Mouse (Mus musculus) neural tube, embryonic 14.5 days (tissue): Measurements from ENCODE around the gene Hes7. TPM values are rescaled to one million over a fixed set of nuclear protein-coding genes. Genes with fewer than 3 reads are reported as not detected.

ENCODE experiments used
- ATAC-seq: fragments of 200-750 bp; cut with Nextera tagmentation; 2 replicates; pipeline ENCODE4 v1.8.0; 2017; ENCODE audit warnings: low read depth, mild to moderate bottlenecking, moderate TSS enrichment, moderate library complexity
- H3K27ac ChIP-seq: fragments of 300-500 bp; sonication (generic); 2 replicates; pipeline ENCODE4 v1.5.1; 2014; ENCODE audit warnings: low read depth, mild to moderate bottlenecking, control low read depth, low read length, moderate library complexity, mixed read lengths
- H3K27me3 ChIP-seq: fragments of 300-500 bp; sonication (generic); 2 replicates; pipeline ENCODE4 v1.6.1; 2014; ENCODE audit warnings: low read length; ENCODE audit not compliant: control insufficient read depth, insufficient read depth
- H3K36me3 ChIP-seq: fragments of 300-500 bp; sonication (generic); 2 replicates; pipeline ENCODE4 v1.6.1; 2014; ENCODE audit warnings: low read length, mixed read lengths; ENCODE audit not compliant: control insufficient read depth, insufficient read depth
- H3K4me1 ChIP-seq: fragments of 300-500 bp; sonication (generic); 2 replicates; pipeline ENCODE4 v1.6.1; 2014; ENCODE audit warnings: low read length; ENCODE audit not compliant: control insufficient read depth, insufficient read depth
- H3K4me2 ChIP-seq: fragments of 300-500 bp; sonication (generic); 2 replicates; pipeline ENCODE4 v1.6.1; 2014; ENCODE audit warnings: mild to moderate bottlenecking, low read depth, low read length, control low read depth
- H3K4me3 ChIP-seq: fragments of 300-500 bp; sonication (generic); 2 replicates; pipeline ENCODE4 v1.5.1; 2014; ENCODE audit warnings: low read depth, low read length, control low read depth, mixed read lengths
- H3K9ac ChIP-seq: fragments of 300-500 bp; sonication (generic); replicated peaks from 2 replicates; pipeline ENCODE4 v1.6.1; 2014; ENCODE audit warnings: low read depth, mild to moderate bottlenecking, control low read depth, low read length, mixed read lengths
- H3K9me3 ChIP-seq: fragments of 300-500 bp; sonication (generic); 2 replicates; pipeline ENCODE4 v1.6.1; 2016; ENCODE audit warnings: low read length; ENCODE audit not compliant: control insufficient read depth
- WGBS: fragments of 180-500 bp; shearing (Covaris S2); extraction: QIAGEN DNeasy Blood & Tissue Kit; methylation state at CpG from one replicate; pipeline ENCODE4 v1.1.7; 2014; 5-methylcytosine and 5-hydroxymethylcytosine counted together
- polyA plus RNA-seq: library from polyadenylated mRNA; unstranded; fragments of >200 nt; fragmentation: Nextera tagmentation; extraction: Ambion mirVana; gene quantifications from 2 replicates; pipeline ENCODE4 v1.2.1, GENCODE M21; 2014

The Hes7 gene
- polyA plus RNA-seq, 1 experiment from 2014 or later, result 0.52 TPM

DNA sequence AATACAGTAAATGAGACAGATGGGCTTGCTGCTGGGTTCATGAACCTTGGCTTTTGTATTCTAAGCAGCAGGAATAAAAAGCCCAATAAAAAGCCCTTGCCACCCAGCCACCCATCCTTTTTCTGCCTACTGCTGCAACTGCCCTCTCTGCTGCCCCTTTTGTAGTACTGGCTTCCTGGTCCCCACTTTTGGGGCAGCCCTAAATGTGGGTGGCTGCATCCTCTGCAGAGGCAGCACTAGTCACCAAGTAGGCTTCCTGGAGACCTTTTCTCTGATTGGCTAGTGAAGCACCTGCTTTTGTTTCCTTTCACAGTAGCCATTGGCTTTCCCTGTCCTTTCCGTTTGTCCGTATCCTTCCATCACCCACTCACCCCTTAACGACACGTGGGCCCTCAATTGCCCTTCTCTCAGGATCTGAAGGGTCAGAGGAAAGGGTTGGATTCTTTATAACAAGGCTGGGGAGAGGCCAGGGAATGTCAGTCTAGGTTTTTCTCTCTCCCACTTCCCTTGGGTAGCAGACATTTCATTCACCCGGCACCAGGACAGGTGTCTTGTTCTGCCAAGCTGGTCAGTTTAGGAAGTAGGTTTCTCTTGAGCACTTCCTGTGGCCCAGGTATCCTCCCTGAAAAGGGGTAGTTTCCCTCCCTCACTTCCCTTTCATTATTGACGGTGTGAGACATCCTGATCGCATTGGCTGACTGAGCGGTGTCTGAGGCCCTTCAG lies 22.0 kb upstream of the Hes7 start:
- H3K27me3 ChIP-seq, result no peaks in the 10 kb centered on the region
- H3K4me1 ChIP-seq, result peaks cover 29% of the 10 kb centered on the region
- H3K4me2 ChIP-seq, result peak overlapping the region; percentile 93
- WGBS, result 10% methylated on average over 8 of the region's 8 CpGs
- H3K36me3 ChIP-seq, result peaks cover 22% of the 10 kb centered on the region
- H3K4me3 ChIP-seq, result peak overlapping the region; percentile 48
- H3K27ac ChIP-seq, result peak overlapping the region; percentile 80; the same call in 1 of the 2 replicates
- no peaks in the 10 kb centered on the region for H3K9me3 ChIP-seq
- H3K9ac ChIP-seq, result 0 out of 2 replicates have a peak overlapping the region, but pooled peaks have one; percentile 71
- no peak for ATAC-seq

DNA sequence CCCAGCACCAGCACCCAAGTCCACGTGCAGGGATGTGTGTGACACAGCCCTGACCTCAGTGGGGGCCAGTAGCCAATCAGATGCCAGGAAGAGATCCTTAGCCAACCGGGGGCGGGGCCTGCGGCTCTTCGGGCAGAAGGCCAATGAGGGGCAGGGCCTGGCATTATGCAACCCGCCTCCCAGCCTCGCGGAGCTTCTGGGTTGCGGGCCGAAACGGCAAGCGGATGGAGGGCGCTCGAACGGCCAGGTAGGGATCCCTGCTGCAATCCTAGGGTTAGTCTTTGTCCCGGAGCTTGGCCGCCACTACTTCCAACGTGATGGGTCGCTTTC lies 21.5 kb upstream of the Hes7 start:
- Histone ChIP-seq H3K36me3 (peaks cover 27% of the 10 kb centered on the region), H3K27me3 (no peaks in the 10 kb centered on the region), H3K27ac (peak overlapping the region; percentile 76), H3K9me3 (no peaks in the 10 kb centered on the region), H3K4me1 (peaks cover 29% of the 10 kb centered on the region), H3K4me3 (peak overlapping the region; percentile 48), H3K4me2 (peak overlapping the region; percentile 93), H3K9ac (peak overlapping the region; percentile 71)
- WGBS, result 1% methylated on average over 19 of the region's 19 CpGs
- peak; percentile 7; the same call in 1 of the 2 replicates for ATAC-seq

DNA sequence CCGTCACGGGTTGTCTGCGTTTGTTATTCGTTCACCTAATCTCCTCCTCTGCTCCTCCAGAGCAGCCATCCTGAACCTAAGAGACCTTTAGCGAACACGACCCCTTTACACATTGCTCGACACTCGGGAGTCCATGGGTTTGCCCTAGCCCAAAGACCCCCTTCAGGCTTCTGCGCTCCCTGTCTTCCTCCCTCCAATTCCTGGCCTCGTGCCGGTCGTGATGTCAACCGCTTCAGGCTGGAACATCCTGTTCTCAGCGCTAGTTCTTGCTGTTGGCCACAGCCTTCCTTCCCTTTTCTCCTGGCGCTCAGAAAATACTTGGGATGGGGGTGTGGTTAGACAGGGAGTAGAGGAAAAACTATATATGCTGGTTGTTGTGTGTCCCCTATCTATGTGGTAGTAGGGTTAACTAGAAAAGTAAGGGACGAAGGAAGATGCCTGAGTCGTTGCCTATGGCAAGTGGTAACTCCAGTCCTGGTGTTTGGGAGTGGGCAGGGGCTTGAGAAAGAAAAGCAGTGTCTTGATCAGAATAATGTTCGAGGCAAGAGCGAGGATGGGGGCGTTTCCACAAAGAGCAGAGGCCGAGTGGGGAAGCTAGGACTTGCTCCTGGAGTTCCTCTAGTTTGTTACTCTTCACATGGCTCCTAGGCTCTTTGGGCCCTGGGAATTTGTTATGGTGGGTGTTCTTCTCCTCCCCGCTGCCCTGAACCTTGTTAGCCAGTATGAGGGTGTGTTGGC lies 20.9 kb upstream of the Hes7 start:
- peak overlapping the region; percentile 76 for H3K27ac ChIP-seq
- H3K4me1 ChIP-seq, result peaks cover 29% of the 10 kb centered on the region
- H3K4me3 ChIP-seq, result peak overlapping the region; percentile 48
- no peak for ATAC-seq
- peaks cover 33% of the 10 kb centered on the region for H3K36me3 ChIP-seq
- H3K9ac ChIP-seq, result peak overlapping the region; percentile 71
- WGBS, result 1% methylated on average over 22 of the region's 22 CpGs
- no peaks in the 10 kb centered on the region for H3K9me3 ChIP-seq
- H3K27me3 ChIP-seq, result no peaks in the 10 kb centered on the region
- H3K4me2 ChIP-seq, result peak overlapping the region; percentile 93

DNA sequence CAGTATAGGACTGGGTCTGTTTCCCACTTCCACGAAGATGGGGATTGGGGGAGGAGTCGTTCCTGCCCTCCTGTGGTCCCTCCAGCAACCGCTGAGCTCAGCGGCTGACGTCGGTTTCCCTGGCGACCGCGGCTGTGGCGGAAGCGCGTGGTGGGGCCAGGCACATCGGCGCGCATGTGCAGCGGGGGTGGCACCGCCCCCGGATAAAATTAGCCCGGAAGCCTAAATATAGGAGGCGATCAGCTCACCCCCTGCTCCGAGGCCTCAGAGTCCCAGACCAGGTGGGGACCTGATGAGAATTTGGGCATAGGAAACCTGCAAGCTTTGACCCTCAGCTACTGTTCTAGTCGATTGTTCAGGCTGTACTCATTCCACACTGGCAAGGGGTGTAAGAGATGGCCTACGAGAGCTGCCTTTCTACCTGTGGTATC lies 20.3 kb upstream of the Hes7 start:
- Histone ChIP-seq H3K36me3 (peaks cover 39% of the 10 kb centered on the region), H3K4me3 (peak overlapping the region; percentile 48), H3K27ac (peak overlapping the region; percentile 76), H3K4me2 (peak overlapping the region; percentile 93), H3K9me3 (no peaks in the 10 kb centered on the region), H3K27me3 (no peaks in the 10 kb centered on the region), H3K9ac (peak overlapping the region; percentile 71), H3K4me1 (peaks cover 29% of the 10 kb centered on the region)
- ATAC-seq, result peak; percentile 34; the same call in 1 of the 2 replicates
- 2% methylated on average over 23 of the region's 23 CpGs for WGBS

DNA sequence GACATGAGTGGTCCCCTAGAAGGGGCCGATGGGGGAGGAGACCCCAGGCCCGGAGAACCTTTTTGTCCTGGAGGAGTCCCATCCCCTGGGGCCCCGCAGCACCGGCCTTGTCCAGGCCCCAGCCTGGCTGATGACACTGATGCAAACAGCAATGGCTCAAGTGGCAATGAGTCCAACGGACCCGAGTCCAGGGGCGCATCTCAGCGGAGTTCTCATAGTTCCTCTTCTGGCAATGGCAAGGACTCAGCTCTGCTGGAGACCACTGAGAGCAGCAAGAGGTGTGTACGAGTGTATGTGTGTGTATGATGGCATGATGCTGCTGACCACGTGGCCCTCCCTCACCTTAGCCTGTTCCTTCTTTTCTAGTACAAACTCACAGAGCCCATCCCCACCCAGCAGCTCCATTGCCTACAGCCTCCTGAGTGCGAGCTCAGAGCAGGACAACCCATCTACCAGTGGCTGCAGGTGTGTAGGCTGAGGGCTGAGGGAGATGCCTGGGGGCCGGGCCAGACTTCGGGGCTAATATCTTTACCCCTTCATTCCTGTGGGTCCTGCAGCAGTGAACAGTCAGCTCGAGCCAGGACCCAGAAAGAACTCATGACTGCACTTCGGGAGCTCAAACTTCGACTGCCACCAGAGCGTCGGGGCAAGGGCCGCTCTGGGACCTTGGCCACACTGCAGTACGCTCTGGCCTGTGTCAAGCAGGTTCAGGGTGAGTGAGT lies 19.4 kb upstream of the Hes7 start:
- H3K4me2 ChIP-seq, result peak overlapping the region; percentile 93
- H3K9me3 ChIP-seq, result no peaks in the 10 kb centered on the region
- H3K27ac ChIP-seq, result no peak overlapping the region
- no peak for ATAC-seq
- H3K36me3 ChIP-seq, result peaks cover 43% of the 10 kb centered on the region
- no peaks in the 10 kb centered on the region for H3K27me3 ChIP-seq
- H3K9ac ChIP-seq, result 0 out of 2 replicates have a peak overlapping the region, but pooled peaks have one; percentile 22
- H3K4me3 ChIP-seq, result peak overlapping the region; percentile 48; the same call in 1 of the 2 replicates
- H3K4me1 ChIP-seq, result peaks cover 24% of the 10 kb centered on the region
- WGBS, result 89% methylated on average over 20 of the region's 20 CpGs

DNA sequence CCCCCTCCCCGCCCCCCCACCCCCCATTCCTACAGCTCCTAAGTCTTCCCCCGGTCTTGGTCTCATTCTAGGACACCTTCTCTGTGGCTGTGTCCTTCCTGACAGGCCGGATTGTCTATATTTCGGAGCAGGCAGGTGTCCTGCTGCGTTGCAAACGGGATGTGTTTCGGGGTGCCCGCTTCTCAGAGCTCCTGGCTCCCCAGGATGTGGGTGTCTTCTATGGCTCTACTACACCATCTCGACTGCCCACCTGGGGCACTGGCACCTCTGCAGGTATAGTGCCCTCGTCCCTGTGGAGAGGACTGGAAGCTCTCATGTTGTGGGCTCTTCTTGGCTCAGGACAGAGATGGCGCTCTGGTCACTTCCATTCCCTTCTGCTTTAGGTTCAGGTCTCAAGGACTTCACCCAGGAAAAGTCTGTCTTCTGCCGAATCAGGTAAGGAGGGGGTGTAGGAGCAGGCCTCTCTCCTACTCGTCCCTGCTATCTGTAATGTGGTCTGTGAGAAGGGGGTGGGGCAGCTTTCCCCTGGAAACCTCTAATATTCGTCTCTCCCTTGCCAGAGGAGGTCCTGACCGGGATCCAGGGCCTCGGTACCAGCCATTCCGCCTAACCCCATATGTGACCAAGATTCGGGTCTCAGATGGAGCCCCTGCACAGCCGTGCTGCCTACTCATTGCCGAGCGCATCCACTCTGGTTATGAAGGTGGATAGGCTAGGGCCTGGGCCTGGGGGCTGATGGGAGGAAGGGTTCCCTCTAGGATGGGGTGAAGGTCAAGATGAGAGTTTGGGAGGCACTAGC lies 18.4 kb upstream of the Hes7 start:
- Histone ChIP-seq H3K36me3 (peaks cover 51% of the 10 kb centered on the region), H3K4me2 (no peak overlapping the region), H3K9ac (no peak overlapping the region), H3K4me3 (no peak overlapping the region), H3K9me3 (no peaks in the 10 kb centered on the region), H3K4me1 (peaks cover 21% of the 10 kb centered on the region), H3K27ac (no peak overlapping the region), H3K27me3 (no peaks in the 10 kb centered on the region)
- WGBS, result 88% methylated on average over 20 of the region's 21 CpGs
- no peak for ATAC-seq

DNA sequence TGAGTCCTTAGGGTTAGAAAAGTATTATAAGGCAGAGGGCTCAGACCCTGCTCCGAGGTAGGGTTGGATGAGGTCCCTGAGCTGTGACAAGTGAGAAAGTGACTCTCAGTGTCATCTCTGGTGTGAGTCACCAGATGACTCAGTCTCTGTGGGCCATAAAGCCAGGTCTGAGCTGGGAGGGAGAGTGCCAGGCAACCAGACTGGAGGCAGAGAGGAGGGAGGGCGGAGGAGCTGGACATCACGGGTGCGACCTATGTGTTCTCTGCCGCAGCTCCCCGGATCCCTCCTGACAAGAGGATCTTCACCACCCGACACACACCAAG lies 17.8 kb upstream of the Hes7 start:
- Histone ChIP-seq H3K4me2 (no peak overlapping the region), H3K4me3 (no peak overlapping the region), H3K27me3 (no peaks in the 10 kb centered on the region), H3K9ac (no peak overlapping the region), H3K4me1 (peaks cover 19% of the 10 kb centered on the region), H3K9me3 (no peaks in the 10 kb centered on the region), H3K36me3 (peaks cover 53% of the 10 kb centered on the region), H3K27ac (no peak overlapping the region)
- ATAC-seq, result no peak
- WGBS, result 94% methylated on average over 7 of the region's 7 CpGs

DNA sequence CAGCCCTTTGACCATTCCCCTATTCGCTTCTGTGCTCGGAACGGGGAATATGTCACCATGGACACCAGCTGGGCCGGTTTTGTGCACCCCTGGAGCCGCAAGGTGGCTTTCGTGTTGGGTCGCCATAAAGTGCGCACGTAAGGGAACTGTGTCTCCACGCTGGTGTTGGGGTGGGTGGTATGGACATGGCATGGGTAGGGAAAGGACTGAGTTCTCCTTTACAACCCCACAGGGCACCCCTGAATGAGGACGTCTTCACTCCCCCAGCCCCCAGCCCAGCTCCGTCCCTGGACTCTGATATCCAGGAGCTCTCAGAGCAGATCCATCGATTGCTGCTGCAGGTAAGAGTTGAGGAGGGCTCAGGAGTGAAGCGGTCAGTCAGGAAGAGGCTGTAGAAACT lies 17.1 kb upstream of the Hes7 start:
- no peak overlapping the region for H3K4me2 ChIP-seq
- ATAC-seq, result no peak
- no peak overlapping the region for H3K9ac ChIP-seq
- no peaks in the 10 kb centered on the region for H3K9me3 ChIP-seq
- H3K36me3 ChIP-seq, result peaks cover 56% of the 10 kb centered on the region
- peaks cover 12% of the 10 kb centered on the region for H3K4me1 ChIP-seq
- WGBS, result 94% methylated on average over 14 of the region's 14 CpGs
- H3K4me3 ChIP-seq, result no peak overlapping the region
- no peak overlapping the region for H3K27ac ChIP-seq
- H3K27me3 ChIP-seq, result no peaks in the 10 kb centered on the region
